Mouse (Mus musculus) adrenal gland, adult 18-20 months (tissue): ENCODE results near the gene Gsc. TPM values are rescaled to one million over a fixed set of nuclear protein-coding genes. Genes with fewer than 3 reads are reported as not detected.
A peak's percentile ranks its signal among the peaks of the same experiment; 100 is the strongest.
"Not testable (repeated sequence)": the region's sequence is repeated elsewhere in the genome, so short reads cannot be mapped to it uniquely, and the experiment has no call there.

ENCODE experiments used
- DNase-seq, 2 experiments: peaks; one replicate each; pipeline ENCODE4 v3.0.0; 2021 to 2022; ENCODE audit warnings: low spot score in 2 of 2
- total RNA-seq, 2 experiments: library from RNA; stranded (reverse); gene quantifications; 1 replicate in 1 of 2; 2 replicates in 1 of 2; pipeline ENCODE4 v1.2.3; 2021

Gsc gene
- total RNA-seq, 2 experiments from 2014 or later, result not detected

- no peak for DNase-seq
Observed at GRCm38 (mm10) chr12:104459377-104459776, 13.8 kb downstream of the Gsc start.

GRCm38 (mm10) chr12:104453002-104453401 is 20.1 kb downstream of the Gsc start:
- no peak for DNase-seq

- no peak for DNase-seq
Observed at GRCm38 (mm10) chr12:104450257-104450656, 22.9 kb downstream of the Gsc start.

- peak; percentile 56 to 59 for DNase-seq
Observed at GRCm38 (mm10) chr12:104448099-104448498, 25.0 kb downstream of the Gsc start.

GRCm38 (mm10) chr12:104447056-104447455 is 26.1 kb downstream of the Gsc start:
- DNase-seq, result not testable (repeated sequence)

- no peak for DNase-seq
Observed at GRCm38 (mm10) chr12:104443716-104444115, 29.4 kb downstream of the Gsc start.

- peak; percentile 84 to 85 for DNase-seq
Observed at GRCm38 (mm10) chr12:104440087-104440760, 32.9 kb downstream of the Gsc start.

- no peak for DNase-seq
Observed at GRCm38 (mm10) chr12:104433951-104434735, 39.0 kb downstream of the Gsc start.

- no peak for DNase-seq
Observed at GRCm38 (mm10) chr12:104433214-104433613, 39.9 kb downstream of the Gsc start.

- no peak for DNase-seq
Observed at GRCm38 (mm10) chr12:104431359-104431758, 41.8 kb downstream of the Gsc start.

- no peak for DNase-seq
Observed at GRCm38 (mm10) chr12:104426915-104427314, 46.2 kb downstream of the Gsc start.

- DNase-seq, result no peak
Observed at GRCm38 (mm10) chr12:104425591-104425990, 47.5 kb downstream of the Gsc start.

- no peak for DNase-seq
Observed at GRCm38 (mm10) chr12:104422615-104423392, 50.3 kb downstream of the Gsc start.

Other genes starting within 250 kb of the Gsc start
- gene Serpina3g, start 237.1 kb downstream of the Gsc start, total RNA-seq, result 1 to 10 TPM; 4.3 to 4.8 TPM
- not detected for gene Serpina3i, start 210.2 kb downstream of the Gsc start, total RNA-seq
- under 1 TPM in 1 of 2 experiments, not detected in 1; 0.89 TPM for gene Serpina3j, start 158.8 kb downstream of the Gsc start, total RNA-seq
- gene Serpina3k, start 134.8 kb downstream of the Gsc start, total RNA-seq, result 1 to 10 TPM; 1.1 to 4.0 TPM
- gene Serpina3m, start 134.8 kb downstream of the Gsc start, total RNA-seq, result 1 to 10 TPM; 1.2 to 2.3 TPM
- gene Serpina3n, start 66.6 kb downstream of the Gsc start, total RNA-seq, result 10 to 100 TPM in 1 of 2 experiments, 1 to 10 TPM in 1; 6.0 to 33.8 TPM